Mouse (Mus musculus) liver, adult 2 months (tissue): ENCODE data around the gene Gm3055.
"Not testable (repeated sequence)": the region's sequence is repeated elsewhere in the genome, so short reads cannot be mapped to it uniquely, and the experiment has no call there.

ENCODE experiments used
- CTCF ChIP-seq: fragments of 200-500 bp; IDR thresholded peaks from 2 replicates; pipeline ENCODE4 v1.5.1; 2011; ENCODE audit warnings: low read depth, low read length, control low read depth
- POLR2A ChIP-seq: fragments of 200-500 bp; IDR thresholded peaks from 2 replicates; pipeline ENCODE4 v1.6.1; 2011; ENCODE audit warnings: low read length, control low read depth; ENCODE audit not compliant: insufficient read depth; ENCODE audit errors: extremely low read depth

GRCm38 (mm10) chr10:81771404-81771777 lies 430 bp upstream of the Gm3055 start:
- not testable (repeated sequence) for TF ChIP-seq CTCF, POLR2A
